Mouse (Mus musculus): ENCODE results near the gene Paqr7.

- TF ChIP-seq CTCF (IDR thresholded peaks at IDR 0.05; ENCODE audit: borderline replicate concordance, insufficient read depth, low read length) (no peak), POLR2A (IDR thresholded peaks at IDR 0.05; ENCODE audit: low read depth, low read length) (no peak)
Measured at GRCm38 (mm10) chr4:134546814-134547705, 50.6 kb downstream of the Paqr7 start.
